Mouse (Mus musculus) ES-Bruce4 (cell line): ENCODE results near the gene Zfp319. TPM values are rescaled to one million over a fixed set of nuclear protein-coding genes. Genes with fewer than 3 reads are reported as not detected.
A peak's percentile ranks its signal among the peaks of the same experiment; 100 is the strongest.

Experiments used
- H3K27ac ChIP-seq: 2 replicates; pipeline ENCODE4 v1.5.1; 2012; ENCODE audit warnings: low read length, inconsistent platforms; ENCODE audit not compliant: insufficient read depth
- H3K27me3 ChIP-seq: 2 replicates; pipeline ENCODE4 v1.6.1; 2012; ENCODE audit warnings: mild to moderate bottlenecking, low read length, inconsistent platforms; ENCODE audit not compliant: control insufficient read depth, poor library complexity, insufficient read depth, severe bottlenecking
- H3K36me3 ChIP-seq: 2 replicates; pipeline ENCODE4 v1.6.1; 2012; ENCODE audit warnings: inconsistent platforms, mild to moderate bottlenecking, low read length, moderate library complexity; ENCODE audit not compliant: control insufficient read depth, poor library complexity, insufficient read depth, severe bottlenecking
- H3K4me1 ChIP-seq: one replicate; pipeline ENCODE4 v1.8.1; 2011; ENCODE audit warnings: low read length; ENCODE audit not compliant: control insufficient read depth, insufficient read depth
- H3K4me3 ChIP-seq: 2 replicates; pipeline ENCODE4 v1.5.1; 2011; ENCODE audit warnings: low read depth, mild to moderate bottlenecking, low read length
- H3K9ac ChIP-seq: 2 replicates; pipeline ENCODE4 v1.6.1; 2012; ENCODE audit warnings: low read depth, mild to moderate bottlenecking, inconsistent platforms; ENCODE audit not compliant: poor library complexity, severe bottlenecking
- H3K9me3 ChIP-seq: replicated peaks from 2 replicates; pipeline ENCODE4 v1.6.1; 2012; ENCODE audit warnings: mild to moderate bottlenecking, low read length, inconsistent platforms; ENCODE audit not compliant: control insufficient read depth, poor library complexity, insufficient read depth, severe bottlenecking
- CTCF ChIP-seq: IDR thresholded peaks from one replicate; pipeline ENCODE4 v1.8.1; 2011; ENCODE audit warnings: low read depth, low read length
- EP300 ChIP-seq: IDR thresholded peaks from 2 replicates; pipeline ENCODE4 v1.6.1; 2011; ENCODE audit warnings: low read depth, low read length; ENCODE audit not compliant: insufficient read depth
- POLR2A ChIP-seq: IDR thresholded peaks from one replicate; pipeline ENCODE4 v1.8.1; 2011; ENCODE audit warnings: low read length; ENCODE audit not compliant: insufficient read depth
- polyA plus RNA-seq: library from polyadenylated mRNA; stranded (reverse); fragments of >200 nt; gene quantifications from 2 replicates; pipeline ENCODE4 v1.2.4, GENCODE M21; 2011; ENCODE audit warnings: low read depth; ENCODE audit not compliant: missing spikeins, insufficient read depth, insufficient read length

Gene Zfp319
- polyA plus RNA-seq, 1 experiment = 2.8 TPM

DNA sequence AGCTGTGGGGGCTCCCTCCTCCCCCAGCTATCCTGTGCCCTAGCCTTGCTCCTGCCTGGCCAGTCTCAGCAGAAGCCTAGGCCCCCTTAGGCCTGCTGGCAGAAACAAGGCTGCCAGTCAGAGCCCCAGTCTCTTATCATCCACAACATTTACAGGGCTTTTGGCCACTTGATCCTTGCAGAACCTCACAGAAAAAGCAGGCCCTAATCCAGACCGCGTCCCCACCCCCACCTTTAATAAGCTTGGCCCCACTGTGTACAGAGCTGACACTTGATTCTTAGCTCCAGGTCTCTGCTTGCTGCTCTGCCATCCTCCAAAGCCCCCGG lies 29.2 kb upstream of the Zfp319 start:
- no peak overlapping the region for H3K9ac ChIP-seq
- H3K9me3 ChIP-seq = no peaks in the 10 kb centered on the region
- no peaks in the 10 kb centered on the region for H3K36me3 ChIP-seq
- H3K27ac ChIP-seq = no peak overlapping the region
- TF ChIP-seq EP300 (no peak), POLR2A (no peak), CTCF (no peak)
- no peak overlapping the region for H3K4me3 ChIP-seq
- no peaks in the 10 kb centered on the region for H3K27me3 ChIP-seq
- peaks cover 4% of the 10 kb centered on the region for H3K4me1 ChIP-seq

DNA sequence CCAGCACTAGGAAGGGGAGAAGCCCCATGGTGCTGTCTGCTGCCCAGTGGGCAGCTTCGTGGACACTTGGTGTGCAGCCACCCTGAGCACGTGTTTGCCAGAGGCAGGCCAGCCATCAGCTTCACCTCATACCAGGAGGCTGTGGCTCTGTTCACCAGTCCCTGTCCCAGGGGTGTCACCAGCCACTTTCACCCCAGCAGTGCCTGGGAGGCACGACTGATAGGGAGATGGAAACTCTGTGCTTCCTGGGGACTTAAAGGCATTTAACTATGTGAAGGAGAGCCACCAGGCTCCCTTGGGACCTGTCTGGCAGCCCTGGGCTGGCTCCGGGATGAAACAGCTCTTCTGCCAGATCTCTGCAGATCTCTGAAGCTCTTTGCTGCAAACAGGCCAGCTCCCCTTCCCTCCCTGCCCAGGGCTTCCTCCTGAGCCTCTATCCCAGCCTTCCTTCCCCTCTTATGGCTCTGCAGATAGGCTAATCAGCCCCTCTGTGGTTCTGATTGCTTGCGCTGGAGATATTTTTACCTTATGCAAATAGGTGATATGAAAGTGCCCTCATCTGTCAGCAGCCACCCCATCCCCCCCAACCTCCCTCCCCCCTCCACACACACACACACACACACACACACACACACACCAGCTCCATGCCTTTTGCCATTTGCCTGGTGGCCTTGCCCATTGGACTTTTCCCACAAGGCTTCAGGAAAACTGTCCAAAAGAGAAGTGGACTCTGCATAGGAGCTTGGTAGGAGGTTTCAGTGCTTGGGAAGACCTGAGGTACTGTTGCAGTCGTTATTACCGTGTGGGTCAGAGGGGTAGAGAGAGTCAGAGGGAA lies 28.6 kb upstream of the Zfp319 start:
- H3K4me3 ChIP-seq = no peak overlapping the region
- TF ChIP-seq POLR2A (no peak), CTCF (no peak), EP300 (no peak)
- H3K9ac ChIP-seq = no peak overlapping the region
- H3K36me3 ChIP-seq = no peaks in the 10 kb centered on the region
- H3K27ac ChIP-seq = no peak overlapping the region
- H3K4me1 ChIP-seq = peaks cover 4% of the 10 kb centered on the region
- no peaks in the 10 kb centered on the region for H3K27me3 ChIP-seq
- H3K9me3 ChIP-seq = no peaks in the 10 kb centered on the region

DNA sequence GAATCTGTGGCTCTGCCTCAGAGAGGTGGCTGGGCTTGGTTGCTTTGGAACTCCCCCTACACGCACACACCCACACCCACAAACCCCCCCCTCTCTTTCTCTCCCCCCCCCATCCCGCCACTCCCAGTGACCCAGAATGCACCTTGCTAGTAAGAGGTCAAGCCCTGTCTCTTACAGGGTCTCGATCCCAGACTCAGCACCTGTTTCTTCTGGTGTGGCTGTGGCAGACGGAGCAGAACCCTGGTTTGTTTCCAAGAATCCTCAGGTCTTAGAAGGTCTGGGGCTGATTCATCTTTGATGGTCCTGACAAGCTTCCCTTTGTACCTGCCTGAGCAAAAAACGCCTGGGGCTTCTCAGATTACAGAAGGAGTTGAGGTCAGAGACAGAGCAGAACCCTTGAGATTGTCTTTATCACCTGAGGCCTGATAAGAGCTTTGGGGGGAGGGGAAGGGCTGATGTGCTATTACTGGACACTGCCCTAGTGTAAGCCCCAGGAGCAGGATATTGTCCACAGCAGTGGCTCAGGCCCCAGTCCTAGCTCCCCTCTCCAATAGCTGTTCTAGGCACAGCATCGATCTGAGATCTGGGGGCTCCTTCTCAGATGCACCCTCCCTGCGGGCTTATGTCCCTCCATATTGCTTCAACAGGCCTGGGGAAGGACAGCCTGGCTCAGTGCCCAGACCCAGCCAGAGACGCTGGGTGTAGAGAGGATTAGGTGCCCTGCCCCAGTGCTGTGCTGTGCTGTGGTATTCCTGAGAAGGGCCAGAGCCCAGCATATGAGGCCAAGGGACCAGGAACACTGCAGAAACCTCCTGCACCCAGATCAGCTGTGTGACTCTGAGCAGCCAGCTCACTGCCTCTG lies 27.0 kb upstream of the Zfp319 start:
- TF ChIP-seq CTCF = no peak
- TF ChIP-seq EP300 = no peak
- no peak for TF ChIP-seq POLR2A
- H3K4me3 ChIP-seq = no peak overlapping the region
- H3K36me3 ChIP-seq = no peaks in the 10 kb centered on the region
- no peaks in the 10 kb centered on the region for H3K27me3 ChIP-seq
- H3K4me1 ChIP-seq = peaks cover 4% of the 10 kb centered on the region
- no peak overlapping the region for H3K9ac ChIP-seq
- H3K27ac ChIP-seq = no peak overlapping the region
- H3K9me3 ChIP-seq = no peaks in the 10 kb centered on the region

GRCm38 (mm10) chr8:95354606-95355005 lies 22.9 kb upstream of the Zfp319 start:
- TF ChIP-seq EP300 = no peak
- TF ChIP-seq POLR2A = no peak
- TF ChIP-seq CTCF = no peak
- Histone ChIP-seq H3K4me1 (peaks cover 4% of the 10 kb centered on the region), H3K4me3 (no peak overlapping the region), H3K9me3 (no peaks in the 10 kb centered on the region), H3K27ac (no peak overlapping the region), H3K27me3 (0 out of 2 replicates have a peak, but pooled peaks cover 3% of the 10 kb centered on the region), H3K36me3 (no peaks in the 10 kb centered on the region), H3K9ac (no peak overlapping the region)

DNA sequence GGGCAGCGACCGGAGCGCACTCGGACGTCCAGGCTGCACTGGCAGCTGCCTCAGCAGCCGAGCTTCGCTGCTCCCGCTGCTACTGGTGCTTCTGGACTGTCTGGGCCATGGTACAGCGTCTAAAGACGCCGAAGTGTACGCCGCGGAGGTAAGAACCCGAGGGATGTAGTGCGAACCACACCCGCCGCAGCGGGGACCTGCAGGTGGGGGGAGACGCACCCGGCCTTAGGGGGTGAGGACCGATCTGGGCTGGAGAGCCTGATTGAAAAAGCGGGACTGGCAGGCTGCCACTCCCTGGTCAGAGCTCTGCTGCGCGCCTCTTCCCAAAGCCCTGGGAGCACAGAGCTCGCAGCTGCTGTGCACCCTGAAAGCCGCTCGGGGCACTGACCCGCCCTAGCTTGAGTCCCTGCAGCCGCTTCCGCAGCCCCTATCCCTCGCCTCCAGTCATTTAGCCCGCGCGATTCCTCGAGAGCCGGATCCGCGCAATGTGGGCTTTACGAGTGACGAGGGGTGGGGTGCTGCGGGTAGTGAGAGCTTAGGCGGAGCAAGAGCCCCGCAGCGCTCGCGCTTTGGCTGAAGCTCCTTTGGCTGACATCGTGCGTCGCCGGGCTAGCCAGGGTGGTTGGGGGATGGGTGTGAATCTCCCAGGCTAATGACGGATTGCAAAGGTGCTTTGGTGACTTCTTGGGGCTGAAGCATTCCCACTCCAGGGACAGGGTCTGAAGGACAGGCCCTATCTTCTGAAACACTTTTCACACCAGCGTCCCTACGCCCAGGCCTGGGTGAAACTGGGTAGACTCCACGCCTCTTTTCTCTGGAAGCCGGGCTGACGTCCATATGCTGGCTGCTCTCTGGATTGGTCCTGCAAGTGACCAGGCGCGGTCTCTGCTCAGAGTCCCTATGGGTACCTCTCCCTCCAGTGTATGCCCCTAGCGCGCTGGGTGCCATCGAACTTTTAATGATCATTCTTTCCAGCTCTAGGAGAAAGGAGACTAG lies 21.4 kb upstream of the Zfp319 start:
- TF ChIP-seq POLR2A (no peak), EP300 (no peak), CTCF (no peak)

More for the DNA sequence above, 21.4 kb upstream of the Zfp319 start:
- Histone ChIP-seq H3K9me3 (no peaks in the 10 kb centered on the region), H3K4me1 (no peaks in the 10 kb centered on the region), H3K27me3 (0 out of 2 replicates have a peak, but pooled peaks cover 3% of the 10 kb centered on the region), H3K9ac (peak overlapping the region; percentile 82), H3K27ac (no peak overlapping the region), H3K36me3 (no peaks in the 10 kb centered on the region), H3K4me3 (peak overlapping the region; percentile 77)
